Comparison of ENCODE assay signal across 13 mouse cellular contexts in the genomic region with DNA sequence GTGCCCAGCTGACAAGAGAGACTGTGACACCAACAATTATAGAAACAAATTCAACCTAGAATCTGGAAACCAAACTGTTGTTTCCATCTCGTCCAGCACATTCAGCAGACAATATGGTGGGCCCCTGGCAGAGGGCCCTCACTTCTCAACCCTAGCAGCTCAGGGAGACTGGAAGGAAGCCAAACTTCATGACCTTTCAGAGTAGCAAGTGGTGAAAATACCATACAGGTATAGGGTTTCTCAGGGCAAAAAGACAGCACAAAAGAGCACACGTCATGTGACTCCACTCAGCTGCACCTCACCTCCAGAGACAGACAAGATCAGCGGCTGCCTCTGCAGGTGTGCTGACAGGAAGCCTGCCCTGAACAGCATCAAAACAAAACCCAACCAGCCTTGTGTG. TPM values are rescaled to one million over a fixed set of nuclear protein-coding genes. Genes with fewer than 3 reads are reported as not detected.
DNase-seq lines count a peak whose midpoint lies in the region; ATAC-seq and TF ChIP-seq lines count a peak whose summit lies in the region.
"Had no signal": no experiment of that assay in that cellular context is flagged by ENCODE, and none has a peak within 500 bp of the region (broad histone marks: within the 10 kb centered on the region; RNA-seq: fewer than 3 reads in every experiment).

No protein-coding gene starts in this region.

- peaks cover 8% of the 10 kb centered on the region for H3K4me1 ChIP-seq in heart, adult 2 months (ENCODE audit: control insufficient read depth, insufficient read depth, low read length)
- peaks cover 11% of the 10 kb centered on the region; the same call in 1 of the 2 replicates for H3K4me1 ChIP-seq in lung, embryonic 15.5 days
- H3K4me1 ChIP-seq: embryonic facial prominence, embryonic 15.5 days; midbrain, embryonic 10.5 days had no signal

- DNase-seq in heart, adult 2 months = no peak
- no peak for DNase-seq in heart, postnatal 4 days
- no peak for DNase-seq in lung, postnatal 25 days (ENCODE audit: low spot score)
- DNase-seq in R1 (ENCODE audit: low read depth, low spot score) = peak; percentile 20
- DNase-seq in thymus, postnatal 10 days (ENCODE audit: low spot score in 2 of 2) = peak; percentile 64 to 71
- DNase-seq: heart, postnatal 14 days; kidney, adult 9 months had no signal

- H3K27ac ChIP-seq in heart, adult 2 months = peak overlapping the region; percentile 68
- 0 out of 2 replicates have a peak overlapping the region, but pooled peaks have one; percentile 19 for H3K27ac ChIP-seq in lung, embryonic 15.5 days
- H3K27ac ChIP-seq: embryonic facial prominence, embryonic 15.5 days; liver, embryonic 14.5 days; midbrain, embryonic 10.5 days had no signal

- no peaks in the 10 kb centered on the region; the same call in 1 of the 2 replicates for H3K79me2 ChIP-seq in heart, adult 2 months (replicated peaks; ENCODE audit: control insufficient read depth, insufficient read depth, low read length)

- no peak overlapping the region for H3K4me3 ChIP-seq in heart, adult 2 months
- H3K4me3 ChIP-seq in lung, embryonic 15.5 days = no peak overlapping the region
- H3K4me3 ChIP-seq: embryonic facial prominence, embryonic 15.5 days; midbrain, embryonic 10.5 days had no signal

- no peaks in the 10 kb centered on the region for H3K9me3 ChIP-seq in lung, embryonic 15.5 days
- H3K9me3 ChIP-seq: embryonic facial prominence, embryonic 15.5 days; midbrain, embryonic 10.5 days had no signal

- H3K27me3 ChIP-seq in heart, adult 2 months (ENCODE audit: control insufficient read depth, insufficient read depth, low read length) = no peaks in the 10 kb centered on the region
- no peaks in the 10 kb centered on the region for H3K27me3 ChIP-seq in lung, embryonic 15.5 days
- H3K27me3 ChIP-seq: embryonic facial prominence, embryonic 15.5 days had no signal

- no peak overlapping the region for H3K4me2 ChIP-seq in lung, embryonic 15.5 days
- H3K4me2 ChIP-seq: embryonic facial prominence, embryonic 15.5 days had no signal

- ATAC-seq in lung, embryonic 15.5 days (ENCODE audit: borderline replicate concordance, extremely low read depth, low FRiP score, low TSS enrichment) = no peak
- no peak for ATAC-seq in frontal cortex, adult (ENCODE audit: low TSS enrichment)
- no peak for ATAC-seq in erythroid progenitor cell, adult 5-6 weeks (replicated peaks; ENCODE audit: low FRiP score, poor library complexity, severe bottlenecking)

- intact Hi-C loops in heart, adult 2 months (cut with DNase I) = no loop called here

- TF ChIP-seq EP300 in heart, adult 2 months (IDR thresholded peaks at IDR 0.05; ENCODE audit: insufficient read depth, low read depth, low read length) = no peak

- TF ChIP-seq CTCF in heart, adult 2 months (IDR thresholded peaks at IDR 0.05) = no peak

- H3K9ac ChIP-seq in heart, adult 2 months (ENCODE audit: low read depth, low read length) = no peak overlapping the region
- no peak overlapping the region for H3K9ac ChIP-seq in lung, embryonic 15.5 days
- H3K9ac ChIP-seq: embryonic facial prominence, embryonic 15.5 days; liver, embryonic 14.5 days had no signal

- WGBS in heart, adult 2 months = 49% methylated on average over 3 of the region's 3 CpGs
- 54% methylated on average over 3 of the region's 3 CpGs for WGBS in lung, embryonic 15.5 days

- TF ChIP-seq POLR2A in heart, adult 2 months (IDR thresholded peaks at IDR 0.05; ENCODE audit: insufficient read depth, low read depth, low read length) = no peak

- no peaks in the 10 kb centered on the region for H3K36me3 ChIP-seq in heart, adult 2 months (ENCODE audit: control insufficient read depth, insufficient read depth, low read length)
- no peaks in the 10 kb centered on the region for H3K36me3 ChIP-seq in lung, embryonic 15.5 days
- H3K36me3 ChIP-seq: embryonic facial prominence, embryonic 15.5 days; midbrain, embryonic 10.5 days had no signal

RNA-seq across cellular contexts. Expression of gene Tom1l2, which starts 18.6 kb away (rescaled TPM):
- total RNA-seq in heart, adult 2 months (2021) = 100 to 1,000 TPM; 102 to 113 TPM
- polyA plus RNA-seq in heart, adult 2 months (2012; rRNA removed) = 123 and 149 TPM in 2 replicates
- 10 to 100 TPM; 83.2 to 85.0 TPM for total RNA-seq in heart, postnatal 4 days (2021)
- 23.3 and 26.1 TPM in 2 replicates for polyA plus RNA-seq in lung, embryonic 15.5 days (2015; fragmentation: Nextera tagmentation; extraction: Ambion mirVana)
- total RNA-seq in erythroid progenitor cell, adult 5-6 weeks (2015; ENCODE audit: low replicate concordance) = 3.8 and 9.7 TPM in 2 replicates
- 3.6 and 3.9 TPM in 2 replicates for total RNA-seq in erythroid progenitor cell, adult 5-6 weeks (2017; ENCODE audit: low replicate concordance)

RNA-seq across cellular contexts. Expression of gene Drc3, which starts 19.0 kb away (rescaled TPM):
- total RNA-seq in heart, adult 2 months (2021) = 1 to 10 TPM; 1.6 to 2.4 TPM
- polyA plus RNA-seq in heart, adult 2 months (2012; rRNA removed) = 4.1 and 4.2 TPM in 2 replicates
- 1 to 10 TPM; 1.8 to 2.4 TPM for total RNA-seq in heart, postnatal 4 days (2021)
- polyA plus RNA-seq in lung, embryonic 15.5 days (2015; fragmentation: Nextera tagmentation; extraction: Ambion mirVana) = 5.8 and 6.1 TPM in 2 replicates
- not detected in 2 replicates for total RNA-seq in erythroid progenitor cell, adult 5-6 weeks (2015; ENCODE audit: low replicate concordance)
- not detected in 2 replicates for total RNA-seq in erythroid progenitor cell, adult 5-6 weeks (2017; ENCODE audit: low replicate concordance)

Comparison
In these comparisons a context has a peak if more than half of its experiments do, and no peak if none do; other contexts are left out.
1. DNase-seq: peak in R1 (single experiment) and thymus, postnatal 10 days (2 of 2); none in heart, adult 2 months (0 of 2), heart, postnatal 4 days (single experiment) and lung, postnatal 25 days (single experiment).
2. RNA of gene Tom1l2, which starts 18.6 kb away (total RNA-seq): 102 to 113 TPM in heart, adult 2 months and 83.2 to 85.0 TPM in heart, postnatal 4 days; 3.6 to 9.7 TPM in erythroid progenitor cell, adult 5-6 weeks; every median in the first group is over 4 times any median in the second.